Mouse (Mus musculus): ENCODE data around the gene Stk32b.

DNA sequence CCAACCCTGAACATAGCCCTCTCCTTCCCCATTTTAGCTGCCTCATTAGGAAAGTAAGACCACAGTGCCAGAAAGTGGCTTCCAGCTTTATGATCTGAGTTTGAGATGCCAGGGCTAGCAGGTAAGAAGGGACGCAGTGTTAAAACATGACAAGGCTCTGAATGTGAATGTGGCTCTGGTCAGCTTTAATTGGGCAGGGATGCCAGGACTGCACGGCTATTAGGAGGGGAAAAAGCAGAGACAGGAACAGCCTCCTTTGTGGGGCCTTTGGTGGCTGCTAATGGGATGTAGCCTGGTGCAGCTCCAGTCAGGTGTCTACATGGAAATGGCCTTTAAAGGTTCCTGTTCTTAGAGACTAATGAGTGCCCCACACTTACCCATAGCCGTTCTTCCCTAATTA lies 52.0 kb downstream of the Stk32b start:
- TF ChIP-seq GATA1 (IDR thresholded peaks at IDR 0.05; ENCODE audit: borderline replicate concordance, low read length): no peak
- no peak for TF ChIP-seq FLI1 (IDR thresholded peaks at IDR 0.05; ENCODE audit: low read length)
